ENCODE assay signal across 11 mouse cellular contexts in the genomic region with DNA sequence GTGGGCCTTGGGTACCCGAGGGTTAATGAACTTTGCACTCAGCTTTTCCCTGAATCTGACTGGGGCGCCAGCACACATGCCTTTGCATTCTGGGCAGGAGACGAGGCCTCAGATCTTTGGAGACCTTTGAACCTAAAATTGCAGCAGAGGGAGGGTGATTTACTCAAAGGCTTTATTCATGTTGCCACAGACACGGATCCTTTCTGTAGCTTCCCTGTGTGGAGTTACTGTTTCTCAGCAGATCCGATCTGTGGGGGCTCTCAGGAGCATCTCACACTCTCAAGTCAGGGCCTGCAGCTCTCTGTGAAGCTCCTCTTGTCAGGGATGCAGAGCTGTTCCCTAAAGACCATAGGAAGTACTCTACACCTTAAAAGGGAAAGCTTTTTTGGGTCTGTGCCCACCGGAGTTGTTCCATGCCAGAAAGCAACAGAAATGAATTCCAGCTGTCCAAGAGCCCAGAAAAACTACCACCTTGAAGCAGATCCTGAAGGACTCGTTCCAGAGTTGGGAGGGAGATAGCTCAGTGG. TPM values are rescaled to one million over a fixed set of nuclear protein-coding genes. Genes with fewer than 3 reads are reported as not detected.
DNase-seq lines count a peak whose midpoint lies in the region; ATAC-seq lines count a peak whose summit lies in the region.
"Had no signal": no experiment of that assay in that cellular context is flagged by ENCODE, and none has a peak within 500 bp of the region (broad histone marks: within the 10 kb centered on the region; RNA-seq: fewer than 3 reads in every experiment).

No protein-coding gene starts in this region.

- DNase-seq in kidney, adult 11 months = peak; percentile 88
- peak; percentile 63 for DNase-seq in embryonic facial prominence, embryonic 10.5 days (ENCODE audit: low spot score)
- peak; percentile 35 for DNase-seq in lung, postnatal 25 days (ENCODE audit: low spot score)
- DNase-seq in right cerebral cortex, adult 18-20 months = no peak
- no peak for DNase-seq in B cell, adult 2 months
- DNase-seq in cerebellum, adult 9-11 months = no peak

- H3K27ac ChIP-seq in kidney, embryonic 14.5 days (ENCODE audit: low read depth, low read length) = no peak overlapping the region
- peak overlapping the region; percentile 81 for H3K27ac ChIP-seq in embryonic facial prominence, embryonic 10.5 days (replicated peaks)
- peak overlapping the region; percentile 88 for H3K27ac ChIP-seq in intestine, embryonic 16.5 days (ENCODE audit: low read length)
- H3K27ac ChIP-seq: macrophage had no signal

- 12% methylated on average over 7 of the region's 7 CpGs for WGBS in kidney, embryonic 14.5 days
- 12% methylated on average over 7 of the region's 7 CpGs for WGBS in embryonic facial prominence, embryonic 10.5 days
- WGBS in intestine, embryonic 16.5 days = 11% methylated on average over 7 of the region's 7 CpGs

- no peaks in the 10 kb centered on the region for H3K36me3 ChIP-seq in kidney, embryonic 14.5 days (ENCODE audit: control insufficient read depth, insufficient read depth, low read length)
- no peaks in the 10 kb centered on the region for H3K36me3 ChIP-seq in embryonic facial prominence, embryonic 10.5 days (replicated peaks)
- no peaks in the 10 kb centered on the region for H3K36me3 ChIP-seq in intestine, embryonic 16.5 days (ENCODE audit: control insufficient read depth, insufficient read depth, low read length)
- H3K36me3 ChIP-seq: G1E had no signal

- no peak overlapping the region for H3K4me2 ChIP-seq in kidney, embryonic 14.5 days (replicated peaks; ENCODE audit: low read depth, low read length)
- no peak overlapping the region; the same call in 1 of the 2 replicates for H3K4me2 ChIP-seq in intestine, embryonic 16.5 days (ENCODE audit: low read depth, low read length)

- ATAC-seq in kidney, embryonic 14.5 days (ENCODE audit: low FRiP score, low TSS enrichment) = no peak
- peak; percentile 84 for ATAC-seq in intestine, embryonic 16.5 days

- no peaks in the 10 kb centered on the region for H3K9me3 ChIP-seq in kidney, embryonic 14.5 days (ENCODE audit: control insufficient read depth, low read length)
- H3K9me3 ChIP-seq in embryonic facial prominence, embryonic 10.5 days = no peaks in the 10 kb centered on the region
- no peaks in the 10 kb centered on the region for H3K9me3 ChIP-seq in intestine, embryonic 16.5 days (ENCODE audit: control insufficient read depth, low read length)
- H3K9me3 ChIP-seq: G1E had no signal

- H3K9ac ChIP-seq in kidney, embryonic 14.5 days (ENCODE audit: low read depth, low read length) = no peak overlapping the region
- H3K9ac ChIP-seq in intestine, embryonic 16.5 days (ENCODE audit: low read depth, low read length) = 0 out of 2 replicates have a peak overlapping the region, but pooled peaks have one; percentile 7

- peaks cover 26% of the 10 kb centered on the region for H3K4me1 ChIP-seq in kidney, embryonic 14.5 days (ENCODE audit: control insufficient read depth, insufficient read depth, low read length)
- peaks cover 62% of the 10 kb centered on the region for H3K4me1 ChIP-seq in embryonic facial prominence, embryonic 10.5 days
- H3K4me1 ChIP-seq in intestine, embryonic 16.5 days (ENCODE audit: control insufficient read depth, insufficient read depth, low read length) = peaks cover 30% of the 10 kb centered on the region

- H3K4me3 ChIP-seq in kidney, embryonic 14.5 days (ENCODE audit: low read length) = no peak overlapping the region
- no peak overlapping the region for H3K4me3 ChIP-seq in embryonic facial prominence, embryonic 10.5 days
- H3K4me3 ChIP-seq in intestine, embryonic 16.5 days (ENCODE audit: low read length) = no peak overlapping the region
- H3K4me3 ChIP-seq: erythroblast, embryonic 14.5 days had no signal

- H3K27me3 ChIP-seq in kidney, embryonic 14.5 days (ENCODE audit: control insufficient read depth, insufficient read depth, low read length) = no peaks in the 10 kb centered on the region
- no peaks in the 10 kb centered on the region for H3K27me3 ChIP-seq in embryonic facial prominence, embryonic 10.5 days (replicated peaks; ENCODE audit: low read depth, poor library complexity, severe bottlenecking)
- no peaks in the 10 kb centered on the region for H3K27me3 ChIP-seq in intestine, embryonic 16.5 days (replicated peaks; ENCODE audit: control insufficient read depth, insufficient read depth, low read length)

RNA-seq across cellular contexts. Expression of a gene that starts 20.0 kb away (rescaled TPM):
- polyA plus RNA-seq in kidney, embryonic 14.5 days (2014; fragmentation: Nextera tagmentation; extraction: Ambion mirVana) = 1.4 and 1.7 TPM in 2 replicates
- polyA plus RNA-seq in embryonic facial prominence, embryonic 10.5 days (2016; fragmentation: Nextera tagmentation; extraction: Ambion mirVana) = 0.78 and 0.85 TPM in 2 replicates
- polyA plus RNA-seq in intestine, embryonic 16.5 days (2015; fragmentation: Nextera tagmentation; extraction: Ambion mirVana) = 5.2 and 7.6 TPM in 2 replicates
- polyA plus RNA-seq: G1E, macrophage had no signal

Comparison
In these comparisons a context has a peak if more than half of its experiments do, and no peak if none do; other contexts are left out.
1. DNase-seq: peak in kidney, adult 11 months (single experiment), embryonic facial prominence, embryonic 10.5 days (single experiment) and lung, postnatal 25 days (single experiment); none in right cerebral cortex, adult 18-20 months (single experiment), B cell, adult 2 months (0 of 2) and cerebellum, adult 9-11 months (single experiment).